Mouse (Mus musculus) C2C12 (cell line): ENCODE results near the gene Rac1. TPM values are rescaled to one million over a fixed set of nuclear protein-coding genes. Genes with fewer than 3 reads are reported as not detected.

Experiments
- H3K27me3 ChIP-seq: one replicate; pipeline ENCODE4 v1.6.1; 2011; ENCODE audit not compliant: control insufficient read depth, insufficient read depth, insufficient read length
- H3K36me3 ChIP-seq: one replicate; pipeline ENCODE4 v1.6.1; 2011; ENCODE audit not compliant: control insufficient read depth, insufficient read depth
- H3K4me3 ChIP-seq: one replicate; pipeline ENCODE4 v1.5.1; 2011; ENCODE audit warnings: mild to moderate bottlenecking, control low read depth; ENCODE audit not compliant: poor library complexity, insufficient read depth, severe bottlenecking
- H3K79me2 ChIP-seq: one replicate; pipeline ENCODE4 v1.6.1; 2011; ENCODE audit not compliant: control insufficient read depth, insufficient read depth
- H3K79me3 ChIP-seq: one replicate; pipeline ENCODE4 v1.6.1; 2011; ENCODE audit warnings: low read depth, control low read depth
- H3ac ChIP-seq: one replicate; pipeline ENCODE3; 2011; ENCODE audit warnings: low read depth; ENCODE audit not compliant: control insufficient read depth, insufficient read length
- CEBPB ChIP-seq: IDR thresholded peaks from one replicate; pipeline ENCODE4 v1.6.1; 2011; ENCODE audit warnings: low read depth, mild to moderate bottlenecking, control low read depth, moderate library complexity
- CTCF ChIP-seq: IDR thresholded peaks from one replicate; pipeline ENCODE4 v1.5.1; 2011; ENCODE audit not compliant: control insufficient read depth, insufficient read depth, insufficient read length
- FOSL1 ChIP-seq: IDR thresholded peaks from one replicate; pipeline ENCODE4 v1.8.0; 2011; ENCODE audit warnings: mild to moderate bottlenecking, low read length; ENCODE audit not compliant: poor library complexity, insufficient read depth, severe bottlenecking
- MAX ChIP-seq: IDR thresholded peaks from one replicate; pipeline ENCODE4 v1.6.1; 2011; ENCODE audit warnings: mild to moderate bottlenecking, control low read depth
- MYOD1 ChIP-seq: IDR thresholded peaks from one replicate; pipeline ENCODE4 v1.6.1; 2011; ENCODE audit warnings: low read depth; ENCODE audit not compliant: control insufficient read depth, insufficient read length
- MYOG ChIP-seq: IDR thresholded peaks from one replicate; pipeline ENCODE4 v1.6.1; 2011; ENCODE audit not compliant: control insufficient read depth, insufficient read length; ENCODE audit errors: extremely low read depth
- USF1 ChIP-seq: IDR thresholded peaks from one replicate; pipeline ENCODE4 v1.6.1; 2011; ENCODE audit warnings: low read depth, mild to moderate bottlenecking, control low read depth, moderate library complexity
- polyA plus RNA-seq: library from polyadenylated mRNA; unstranded; fragments of >200 nt; fragmentation: generic; extraction: Trizol; gene quantifications from one replicate; pipeline ENCODE4 v1.2.1, GENCODE M21; 2012; ENCODE audit warnings: missing spikeins

The Rac1 gene
- polyA plus RNA-seq, 1 experiment: 256 TPM

DNA sequence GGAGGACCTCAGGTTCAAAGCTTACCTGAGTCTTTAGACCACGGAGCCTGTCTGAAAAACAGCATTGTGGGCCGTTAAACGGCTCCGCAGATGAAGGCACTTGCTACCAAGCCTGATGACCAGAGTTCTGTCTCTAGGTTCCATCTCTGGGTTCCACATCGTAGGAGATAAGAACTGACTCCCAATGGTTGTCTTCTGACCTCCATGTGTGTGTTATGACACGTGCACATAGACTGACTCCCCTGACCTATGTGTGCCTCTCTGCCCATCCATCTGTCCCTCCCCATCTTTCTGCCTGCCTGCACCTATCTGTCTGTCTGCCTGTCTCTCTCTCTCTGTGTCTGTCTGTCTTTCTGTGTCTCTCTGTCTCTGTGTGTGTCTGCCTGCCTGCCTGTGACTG lies 59.9 kb downstream of the Rac1 start:
- Histone ChIP-seq H3K36me3 (no peaks in the 10 kb centered on the region), H3K4me3 (no peak overlapping the region), H3K27me3 (no peaks in the 10 kb centered on the region), H3K79me2 (no peaks in the 10 kb centered on the region), H3ac (no peak overlapping the region), H3K79me3 (no peaks in the 10 kb centered on the region)
- TF ChIP-seq MAX (no peak), USF1 (no peak), CTCF (no peak), CEBPB (no peak), MYOD1 (no peak), MYOG (no peak), FOSL1 (no peak)

DNA sequence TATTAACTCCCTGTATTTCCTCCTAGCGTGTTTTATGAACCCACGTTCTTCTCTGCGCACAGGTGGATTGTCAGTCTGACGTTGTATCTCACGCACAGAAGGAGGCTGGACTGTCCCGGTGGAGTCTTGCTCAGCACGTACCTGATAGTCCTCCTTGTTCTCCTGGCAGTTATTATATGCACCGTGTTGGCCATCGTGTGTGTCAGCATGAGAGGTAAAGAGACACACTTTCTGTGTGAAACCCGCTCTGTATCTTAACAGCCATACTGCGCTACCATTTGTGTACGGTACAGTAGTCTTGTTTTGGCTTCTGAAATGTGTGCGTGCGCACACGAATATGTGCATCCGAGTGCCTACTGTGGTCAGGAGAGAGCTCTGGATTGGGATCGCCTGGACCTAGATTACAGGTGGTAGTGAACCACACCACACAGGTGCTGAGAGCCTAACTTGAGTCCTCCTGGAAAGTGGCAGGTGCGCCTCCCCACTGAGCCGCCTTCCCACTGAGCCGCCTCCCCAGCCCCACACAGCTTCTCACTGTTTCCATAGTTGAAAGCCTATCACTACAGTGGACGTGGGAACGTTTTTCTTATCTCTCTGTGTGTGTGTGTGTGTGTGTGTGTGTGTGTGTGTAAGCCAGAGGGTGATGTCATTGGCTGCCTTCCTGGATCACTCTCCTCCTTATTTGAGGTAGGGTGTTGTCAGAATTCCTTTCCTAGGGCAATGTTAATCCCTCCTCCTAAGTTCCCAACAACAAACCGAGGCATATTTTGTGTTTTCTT lies 60.8 kb downstream of the Rac1 start:
- no peak overlapping the region for H3ac ChIP-seq
- H3K4me3 ChIP-seq: no peak overlapping the region
- no peaks in the 10 kb centered on the region for H3K79me2 ChIP-seq
- no peaks in the 10 kb centered on the region for H3K27me3 ChIP-seq
- TF ChIP-seq CEBPB (no peak), MAX (no peak), MYOG (no peak), CTCF (no peak), MYOD1 (no peak), USF1 (no peak)
- H3K36me3 ChIP-seq: no peaks in the 10 kb centered on the region
- H3K79me3 ChIP-seq: no peaks in the 10 kb centered on the region

DNA sequence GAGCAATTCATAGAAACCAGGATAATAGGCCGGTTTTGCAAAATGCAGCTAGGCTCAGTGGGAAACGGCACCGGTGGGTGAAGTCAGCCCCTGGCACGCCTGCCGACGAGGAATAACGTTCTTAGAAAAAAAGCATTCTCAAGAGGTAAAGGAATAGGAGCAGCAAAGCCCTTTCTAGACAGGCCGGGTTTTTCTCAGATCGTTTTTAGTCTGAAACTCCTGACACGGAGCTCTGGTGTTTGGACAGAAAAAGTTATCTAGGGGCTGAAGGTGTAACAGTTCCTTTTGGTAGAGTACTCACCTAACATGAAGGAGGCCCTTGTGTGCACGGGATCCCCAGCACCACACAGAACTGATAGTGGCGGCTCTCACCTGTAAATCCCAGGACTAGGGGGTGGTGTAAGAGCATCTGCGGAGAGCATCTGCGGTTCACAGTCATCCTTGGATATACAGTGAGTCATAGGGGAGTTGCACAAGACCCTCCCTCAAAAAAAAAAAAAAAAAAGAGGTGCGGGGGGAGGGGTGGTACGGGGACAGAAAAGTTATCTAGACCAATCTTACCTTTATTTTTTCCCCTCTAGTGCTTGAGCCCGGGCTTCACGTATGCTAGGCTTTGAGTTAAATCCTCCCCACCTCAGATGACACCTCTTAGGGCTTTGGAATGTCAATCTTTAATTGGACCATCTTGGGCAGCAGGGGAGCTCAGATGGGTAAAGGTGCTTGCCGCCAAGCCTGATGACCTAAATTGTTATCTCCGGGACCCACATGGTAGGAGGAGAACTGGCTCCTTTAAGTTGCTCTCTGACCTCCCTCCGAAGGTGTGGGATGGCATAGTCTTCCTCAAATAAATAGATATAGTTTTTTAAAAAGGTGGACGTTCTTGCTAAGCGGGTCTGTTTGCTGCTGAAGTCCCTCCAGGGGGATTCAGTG lies 62.4 kb downstream of the Rac1 start:
- no peaks in the 10 kb centered on the region for H3K79me3 ChIP-seq
- TF ChIP-seq MYOG (no peak), CEBPB (peak; percentile 28)
- H3K36me3 ChIP-seq: no peaks in the 10 kb centered on the region
- peak overlapping the region; percentile 48 for H3K4me3 ChIP-seq
- peak overlapping the region; percentile 19 for H3ac ChIP-seq
- H3K79me2 ChIP-seq: no peaks in the 10 kb centered on the region
- H3K27me3 ChIP-seq: no peaks in the 10 kb centered on the region

DNA sequence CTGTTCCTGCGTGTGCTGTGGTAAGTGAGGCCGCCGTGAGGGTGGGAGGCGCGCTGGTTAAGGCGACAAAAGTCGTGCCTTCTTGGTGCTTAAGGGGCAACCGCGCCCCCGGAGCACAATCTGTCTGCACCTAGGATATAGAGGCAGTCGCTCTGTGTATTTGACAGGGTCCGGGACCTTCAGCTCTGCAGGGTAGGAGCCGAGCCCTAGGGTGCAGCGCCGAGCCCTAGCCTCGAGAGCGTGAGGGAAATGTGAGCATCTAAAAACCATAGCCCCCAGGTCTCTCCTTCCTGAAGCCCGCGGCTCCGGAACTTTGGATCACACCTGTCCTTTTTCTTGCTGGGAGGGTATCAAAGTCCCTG lies 63.1 kb downstream of the Rac1 start:
- Histone ChIP-seq H3K79me3 (no peaks in the 10 kb centered on the region), H3K4me3 (peak overlapping the region; percentile 48), H3K36me3 (no peaks in the 10 kb centered on the region), H3K27me3 (no peaks in the 10 kb centered on the region), H3K79me2 (no peaks in the 10 kb centered on the region), H3ac (peak overlapping the region; percentile 65)
- TF ChIP-seq CTCF (no peak), MYOD1 (no peak), USF1 (no peak), MAX (no peak), FOSL1 (no peak), MYOG (no peak), CEBPB (no peak)

DNA sequence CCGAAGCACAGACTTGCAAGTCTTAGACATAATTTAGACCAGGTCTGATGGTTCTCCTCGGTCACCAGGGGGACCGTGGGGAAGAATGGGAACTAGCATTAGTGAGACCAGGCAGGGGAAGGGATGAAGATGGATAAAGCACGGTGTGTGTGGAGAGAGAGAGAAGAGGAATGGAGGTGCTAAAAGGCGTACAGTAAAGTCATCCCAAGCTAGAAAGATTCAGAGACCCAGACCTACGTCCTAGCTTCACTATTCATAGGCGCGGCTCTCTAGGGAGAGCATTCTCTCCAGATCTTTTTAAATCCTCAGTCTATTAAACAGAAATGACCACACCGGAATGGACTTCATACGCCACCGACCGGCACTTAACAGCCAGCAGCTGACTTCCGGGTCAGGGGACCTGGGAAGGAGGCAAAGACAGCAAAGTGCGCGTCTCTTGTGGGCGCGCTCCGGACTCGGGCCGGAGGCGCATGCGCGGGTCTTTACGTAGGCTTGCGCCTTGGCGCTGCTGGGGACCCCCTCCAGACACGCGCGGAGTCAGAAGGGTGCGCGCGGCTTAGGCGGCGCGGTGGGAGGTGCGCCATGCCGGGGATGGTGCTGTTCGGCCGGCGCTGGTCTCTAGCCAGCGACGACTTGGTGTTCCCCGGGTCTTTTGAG lies 63.6 kb downstream of the Rac1 start, which contains the start of gene Daglb:
Daglb (plus strand) TSS at position 485 of the 657 bp plus-strand sequence.
- H3K27me3 ChIP-seq: no peaks in the 10 kb centered on the region
- no peak for TF ChIP-seq MAX
- TF ChIP-seq MYOD1: no peak
- no peak for TF ChIP-seq CEBPB
- no peak for TF ChIP-seq USF1
- TF ChIP-seq CTCF: no peak
- no peak for TF ChIP-seq FOSL1
- TF ChIP-seq MYOG: no peak
- H3K4me3 ChIP-seq: peak within 1 kb of the TSS; percentile 48
- H3K36me3 ChIP-seq: no peaks in the 10 kb centered on the region
- H3K79me3 ChIP-seq: no peaks in the 10 kb centered on the region
- peak within 1 kb of the TSS; percentile 65 for H3ac ChIP-seq
- no peaks in the 10 kb centered on the region for H3K79me2 ChIP-seq
